Mouse (Mus musculus) left cerebral cortex, postnatal 25 days (tissue): ENCODE measurements around the gene Arhgef16. TPM values are rescaled to one million over a fixed set of nuclear protein-coding genes. Genes with fewer than 3 reads are reported as not detected.

Experiments
- DNase-seq, 2 experiments: peaks; one replicate each; pipeline ENCODE4 v3.0.0; 2022; ENCODE audit warnings: low spot score in 2 of 2, mixed read lengths in 1 of 2
- intact Hi-C: fragments of 180-260 bp; cut with DNase I; formaldehyde crosslinking; loops from one replicate; pipeline ENCODE4 v1.15.1; 2025
- total RNA-seq, 2 experiments: library from RNA; stranded (reverse); gene quantifications; 2 replicates each; pipeline ENCODE4 v1.2.3; 2021

Arhgef16 gene
- total RNA-seq: under 1 TPM; 0.64 to 0.85 TPM

GRCm38 (mm10) chr4:154301466-154301881, at the start of gene Arhgef16:
Gene Arhgef16, minus strand, starts transcription at chr4:154301676.
- intact Hi-C loops: loop anchor here (2.0 to 10.0 kb wide), 3 partner anchors 131 to 237 kb away; partner anchors contain the start of gene Megf6
- DNase-seq: peak; percentile 54 to 60

GRCm38 (mm10) chr4:154348197-154348786, 46.8 kb upstream of the Arhgef16 start:
- intact Hi-C loops: no loop called here
- no peak for DNase-seq

GRCm38 (mm10) chr4:154346731-154347522, 45.5 kb upstream of the Arhgef16 start:
- no peak for DNase-seq
- intact Hi-C loops: no loop called here

GRCm38 (mm10) chr4:154336650-154337049, 35.2 kb upstream of the Arhgef16 start:
- intact Hi-C loops: no loop called here
- DNase-seq: no peak

- DNase-seq: peak; percentile 36 to 59
- intact Hi-C loops: no loop called here
Measured at GRCm38 (mm10) chr4:154335761-154336160, 34.3 kb upstream of the Arhgef16 start, which contains the start of gene B230104I21Rik. Gene B230104I21Rik, plus strand, starts transcription at chr4:154336127.

GRCm38 (mm10) chr4:154334699-154335402, 33.4 kb upstream of the Arhgef16 start:
- intact Hi-C loops: loop anchor here (5.0 kb wide), 1 partner anchor 337 kb away; no protein-coding TSS in a partner anchor

GRCm38 (mm10) chr4:154333300-154333699, 31.8 kb upstream of the Arhgef16 start:
- DNase-seq: no peak
- intact Hi-C loops: loop anchor here (5.0 kb wide), 1 partner anchor 339 kb away; no protein-coding TSS in a partner anchor

More at GRCm38 (mm10) chr4:154334699-154335402, 33.4 kb upstream of the Arhgef16 start:
- DNase-seq: no peak

GRCm38 (mm10) chr4:154331271-154331670, 29.8 kb upstream of the Arhgef16 start:
- intact Hi-C loops: loop anchor here (2.0 to 5.0 kb wide), 2 partner anchors 341 to 494 kb away; no protein-coding TSS in a partner anchor
- no peak for DNase-seq

- DNase-seq: no peak
- intact Hi-C loops: loop anchor here (2.0 to 5.0 kb wide), 2 partner anchors 342 to 495 kb away; no protein-coding TSS in a partner anchor
Measured at GRCm38 (mm10) chr4:154330001-154330400, 28.5 kb upstream of the Arhgef16 start.

- peak; percentile 82 to 84 for DNase-seq
- intact Hi-C loops: loop anchor here (2.0 kb wide), 2 partner anchors 64 to 470 kb away; no protein-coding TSS in a partner anchor
Measured at GRCm38 (mm10) chr4:154328836-154329235, 27.4 kb upstream of the Arhgef16 start.

- no peak for DNase-seq
- intact Hi-C loops: loop anchor here (2.0 kb wide), 2 partner anchors 64 to 470 kb away; no protein-coding TSS in a partner anchor
Measured at GRCm38 (mm10) chr4:154328431-154328830, 27.0 kb upstream of the Arhgef16 start.

- no peak for DNase-seq
- intact Hi-C loops: no loop called here
Measured at GRCm38 (mm10) chr4:154325410-154325809, 23.9 kb upstream of the Arhgef16 start.

GRCm38 (mm10) chr4:154313622-154313967, 12.1 kb upstream of the Arhgef16 start:
- DNase-seq: no peak
- intact Hi-C loops: no loop called here

- intact Hi-C loops: no loop called here
- peak; percentile 39 to 73 for DNase-seq
Measured at GRCm38 (mm10) chr4:154312935-154313621, 11.6 kb upstream of the Arhgef16 start.

GRCm38 (mm10) chr4:154312143-154312812, 10.8 kb upstream of the Arhgef16 start:
- intact Hi-C loops: no loop called here
- no peak for DNase-seq

- DNase-seq: no peak
- intact Hi-C loops: no loop called here
Measured at GRCm38 (mm10) chr4:154310576-154311262, 9.2 kb upstream of the Arhgef16 start.

GRCm38 (mm10) chr4:154309131-154309530, 7.7 kb upstream of the Arhgef16 start:
- intact Hi-C loops: loop anchor here (10.0 kb wide), 1 partner anchor 244 kb away; no protein-coding TSS in a partner anchor
- DNase-seq: no peak
